Mouse (Mus musculus) brain, embryonic 14.5 days (tissue): ENCODE measurements at regions not wholly inside any gene's neighbourhood (a gene's known extent, or its start where the extent isn't known, plus 50 kb on each side); places are given as distances from the start of the nearest gene placed in this dataset.

ENCODE experiments used
- DNase-seq: peaks from one replicate; pipeline ENCODE4 v3.0.0-alpha.2; 2011; ENCODE audit warnings: low read depth
- CTCF ChIP-seq: fragments of 200-500 bp; IDR thresholded peaks from 2 replicates; pipeline ENCODE4 v1.5.1; 2012; ENCODE audit warnings: inconsistent platforms, mild to moderate bottlenecking, moderate library complexity, borderline replicate concordance; ENCODE audit not compliant: insufficient read depth, insufficient read length; ENCODE audit errors: extremely low read depth
- POLR2A ChIP-seq: fragments of 200-500 bp; IDR thresholded peaks from 2 replicates; pipeline ENCODE4 v1.6.1; 2012; ENCODE audit warnings: mild to moderate bottlenecking, inconsistent platforms, borderline replicate concordance; ENCODE audit not compliant: poor library complexity, insufficient read depth, insufficient read length, severe bottlenecking; ENCODE audit errors: extremely low read depth

DNA sequence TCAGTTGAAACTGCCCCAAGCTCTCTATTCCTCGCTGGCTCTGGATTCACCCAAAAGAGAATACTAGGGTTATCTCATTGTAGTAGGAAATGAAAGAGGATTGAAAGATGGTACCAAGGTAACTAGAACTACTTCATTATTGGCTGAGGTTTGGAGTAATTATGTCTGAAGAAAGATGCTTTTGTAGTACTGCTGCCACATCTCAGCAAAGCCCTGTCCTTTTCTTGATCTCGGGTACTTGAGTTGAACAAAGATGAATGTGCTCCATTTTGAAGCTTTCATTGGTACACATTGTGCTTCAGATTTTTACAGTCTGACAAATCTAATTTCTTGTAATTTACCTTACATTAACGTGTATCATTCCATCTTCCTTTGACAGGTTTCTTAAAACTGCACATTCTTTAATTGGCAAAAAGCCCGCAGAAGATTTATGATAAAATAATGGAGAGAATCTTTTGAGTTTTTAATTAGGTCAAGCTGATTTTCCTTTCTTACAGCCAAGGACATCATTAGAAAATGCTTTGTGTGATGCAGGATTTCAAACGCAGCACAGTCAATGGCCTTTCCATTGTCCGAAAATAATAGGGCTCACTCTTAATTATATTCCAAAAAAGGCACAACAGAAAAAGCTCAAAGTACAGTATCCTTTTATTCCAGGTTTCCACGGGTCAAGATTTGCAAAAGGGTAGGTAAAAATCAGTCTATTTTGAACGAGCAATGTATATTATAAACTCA, 1791.7 kb upstream of the Nudt12 start:
- no peak for TF ChIP-seq CTCF
- TF ChIP-seq POLR2A, result no peak
- peak; percentile 72 for DNase-seq

DNA sequence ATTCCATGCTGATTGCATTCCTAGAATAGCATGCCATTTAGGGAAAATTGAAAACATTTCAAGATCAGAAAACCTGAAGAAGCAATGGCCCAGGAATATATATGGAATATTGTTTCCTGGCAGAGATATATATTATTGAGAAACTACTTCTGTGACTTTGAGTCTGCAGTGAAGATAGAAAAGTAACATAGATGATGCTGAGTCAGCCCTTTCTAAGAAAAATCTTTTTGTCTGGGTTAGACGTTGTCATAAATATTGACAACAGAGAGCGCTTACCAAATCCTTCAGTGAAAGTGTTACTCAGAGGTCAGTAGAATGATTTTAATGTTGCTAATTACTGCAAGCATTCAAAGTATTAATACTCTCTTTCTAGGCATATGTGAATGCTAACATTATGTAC, 1749.1 kb upstream of the Nudt12 start:
- no peak for DNase-seq
- TF ChIP-seq POLR2A, result no peak
- TF ChIP-seq CTCF, result no peak

DNA sequence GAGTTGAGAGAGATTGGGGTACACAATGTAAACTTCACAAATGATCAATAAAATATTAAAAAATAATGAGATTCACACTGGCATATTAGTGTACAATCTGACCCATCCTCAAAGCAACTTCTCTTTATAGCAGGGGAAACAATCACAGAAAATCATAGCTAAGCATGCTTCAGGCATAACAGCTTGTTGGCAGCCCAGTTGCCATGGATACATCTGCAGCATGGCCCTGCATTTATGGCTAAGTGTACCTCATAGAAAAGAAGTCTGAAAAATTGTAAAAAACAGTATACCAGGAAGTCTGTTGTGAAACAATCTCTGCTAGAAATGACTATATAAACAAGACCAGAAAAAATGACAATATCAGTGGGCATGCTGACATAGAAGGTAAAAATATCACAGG, 1747.9 kb upstream of the Nudt12 start:
- TF ChIP-seq CTCF (no peak), POLR2A (no peak)
- peak; percentile 79 for DNase-seq

GRCm38 (mm10) chr17:60742856-60743255, 1729.7 kb upstream of the Nudt12 start:
- no peak for DNase-seq

GRCm38 (mm10) chr17:60738211-60738610, 1725.0 kb upstream of the Nudt12 start:
- DNase-seq, result no peak
- TF ChIP-seq CTCF, result no peak
- TF ChIP-seq POLR2A, result no peak

More at GRCm38 (mm10) chr17:60742856-60743255, 1729.7 kb upstream of the Nudt12 start:
- TF ChIP-seq POLR2A (no peak), CTCF (no peak)

- DNase-seq, result no peak
- TF ChIP-seq CTCF (no peak), POLR2A (no peak)
Observed at GRCm38 (mm10) chr17:60720138-60720537, 1707.0 kb upstream of the Nudt12 start.

DNA sequence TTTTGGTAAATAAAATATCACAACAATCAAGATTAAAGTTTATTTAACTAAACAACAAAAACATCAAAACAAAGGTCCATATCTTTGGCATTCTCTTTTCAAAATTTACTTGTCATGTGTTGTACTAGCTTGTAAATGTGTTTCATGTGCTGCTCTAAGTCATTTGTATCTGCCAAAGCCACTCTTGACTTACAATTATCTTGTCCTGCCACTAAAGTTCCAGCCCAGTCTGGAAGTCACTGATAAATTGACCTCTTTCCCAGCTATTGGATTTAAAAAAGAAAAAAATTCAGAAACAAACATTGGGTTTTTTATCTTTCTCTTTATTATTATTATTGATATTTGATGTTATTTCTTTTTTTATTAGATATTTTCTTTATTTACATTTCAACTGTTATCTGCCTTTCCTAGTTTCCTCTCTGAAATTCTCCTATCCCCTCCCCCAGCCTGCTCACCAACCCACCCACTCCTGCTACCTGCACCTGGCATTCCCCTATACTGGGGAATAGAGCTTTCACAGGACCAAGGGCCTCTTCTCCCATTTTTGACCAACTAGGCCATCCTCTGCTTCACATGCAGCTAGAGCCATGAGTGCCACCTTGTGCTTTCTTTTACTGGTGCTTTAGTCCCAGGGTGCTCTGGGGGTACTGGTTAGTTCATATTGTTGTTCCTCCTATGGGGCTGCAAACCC, 1704.9 kb upstream of the Nudt12 start:
- DNase-seq, result no peak
- TF ChIP-seq CTCF, result no peak

- DNase-seq, result no peak
- TF ChIP-seq CTCF (no peak), POLR2A (no peak)
Observed at GRCm38 (mm10) chr17:60717494-60717893, 1704.3 kb upstream of the Nudt12 start.
